Comparison of ENCODE assay signal across 12 mouse cellular contexts in the genomic region with DNA sequence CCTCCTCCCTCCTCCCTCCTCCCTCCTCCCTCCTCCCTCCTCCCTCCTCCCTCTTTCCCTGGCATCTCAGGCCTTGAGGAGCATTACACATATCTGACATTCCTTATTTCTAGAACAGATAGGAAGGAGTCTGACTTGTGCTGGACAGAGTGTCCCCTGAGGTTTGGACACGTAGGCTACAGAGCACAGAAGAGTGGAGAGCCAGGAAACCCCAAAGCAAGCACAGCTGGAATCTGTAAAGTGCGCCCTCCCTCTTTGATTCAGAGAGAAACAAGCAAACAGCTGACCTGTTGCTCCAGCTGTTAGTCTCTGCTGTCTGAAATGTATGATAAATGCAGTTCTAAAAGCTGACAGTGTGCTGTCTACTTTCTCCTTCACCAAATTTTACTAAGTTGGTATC. TPM values are rescaled to one million over a fixed set of nuclear protein-coding genes. Genes with fewer than 3 reads are reported as not detected.
DNase-seq lines count a peak whose midpoint lies in the region; ATAC-seq and TF ChIP-seq lines count a peak whose summit lies in the region.
"Had no signal": no experiment of that assay in that cellular context is flagged by ENCODE, and none has a peak within 500 bp of the region (broad histone marks: within the 10 kb centered on the region; RNA-seq: fewer than 3 reads in every experiment).

No protein-coding gene starts in this region.

- H3K27me3 ChIP-seq in heart, embryonic 11.5 days (ENCODE audit: control insufficient read depth, insufficient read depth, low read length) = no peaks in the 10 kb centered on the region
- H3K27me3 ChIP-seq in heart, embryonic 15.5 days = no peaks in the 10 kb centered on the region
- no peaks in the 10 kb centered on the region for H3K27me3 ChIP-seq in stomach, embryonic 14.5 days (ENCODE audit: control insufficient read depth, insufficient read depth, low read length)
- H3K27me3 ChIP-seq: limb, embryonic 13.5 days had no signal

- H3K4me1 ChIP-seq in heart, embryonic 11.5 days (ENCODE audit: control insufficient read depth, insufficient read depth, low read length) = no peaks in the 10 kb centered on the region
- H3K4me1 ChIP-seq in heart, embryonic 15.5 days (replicated peaks) = peaks cover 7% of the 10 kb centered on the region
- H3K4me1 ChIP-seq in stomach, embryonic 14.5 days (ENCODE audit: control insufficient read depth, insufficient read depth, low read length) = no peaks in the 10 kb centered on the region

- H3K9me3 ChIP-seq in heart, embryonic 11.5 days (replicated peaks; ENCODE audit: control insufficient read depth, low read length) = no peaks in the 10 kb centered on the region
- no peaks in the 10 kb centered on the region for H3K9me3 ChIP-seq in heart, embryonic 15.5 days (replicated peaks)
- H3K9me3 ChIP-seq in stomach, embryonic 14.5 days (ENCODE audit: control insufficient read depth, low read depth, low read length) = no peaks in the 10 kb centered on the region
- H3K9me3 ChIP-seq: limb, embryonic 13.5 days had no signal

- ATAC-seq in heart, embryonic 11.5 days (replicated peaks; ENCODE audit: insufficient number of reproducible peaks, low FRiP score, low TSS enrichment) = no peak
- ATAC-seq in heart, embryonic 15.5 days (replicated peaks; ENCODE audit: insufficient number of reproducible peaks, insufficient read depth, low FRiP score, low read depth) = no peak
- peak; percentile 46; the same call in 1 of the 2 replicates for ATAC-seq in stomach, embryonic 14.5 days (ENCODE audit: insufficient number of reproducible peaks, insufficient read depth, low FRiP score, low read depth)
- ATAC-seq: forebrain, postnatal 0 days; hindbrain, embryonic 16.5 days had no signal

- intact Hi-C loops in left cerebral cortex, adult 2 months (cut with DNase I) = no loop called here

- no peak overlapping the region for H3K4me2 ChIP-seq in heart, embryonic 11.5 days
- no peak overlapping the region for H3K4me2 ChIP-seq in heart, embryonic 15.5 days
- H3K4me2 ChIP-seq in stomach, embryonic 14.5 days (replicated peaks; ENCODE audit: low read depth, low read length) = no peak overlapping the region
- H3K4me2 ChIP-seq: limb, embryonic 13.5 days had no signal

- 21% methylated on average over 2 of the region's 2 CpGs for WGBS in heart, embryonic 11.5 days (ENCODE audit: insufficient replicate concordance)
- WGBS in heart, embryonic 15.5 days = 18% methylated on average over 2 of the region's 2 CpGs
- 21% methylated on average over 2 of the region's 2 CpGs for WGBS in stomach, embryonic 14.5 days

- no peak overlapping the region for H3K9ac ChIP-seq in heart, embryonic 11.5 days (ENCODE audit: low read depth, low read length)
- no peak overlapping the region for H3K9ac ChIP-seq in heart, embryonic 15.5 days
- no peak overlapping the region for H3K9ac ChIP-seq in stomach, embryonic 14.5 days (replicated peaks; ENCODE audit: low read depth, low read length)
- H3K9ac ChIP-seq: forebrain, postnatal 0 days; limb, embryonic 13.5 days had no signal

- no peak overlapping the region for H3K4me3 ChIP-seq in heart, embryonic 11.5 days (ENCODE audit: low read depth, low read length)
- H3K4me3 ChIP-seq in heart, embryonic 15.5 days = no peak overlapping the region
- no peak overlapping the region for H3K4me3 ChIP-seq in stomach, embryonic 14.5 days (ENCODE audit: low read depth, low read length)
- H3K4me3 ChIP-seq in left cerebral cortex, adult 2 months = no peak overlapping the region
- H3K4me3 ChIP-seq: limb, embryonic 13.5 days had no signal

- DNase-seq in heart, adult 11 months = peak; percentile 97
- peak; percentile 15 to 56 for DNase-seq in kidney, postnatal 25 days
- DNase-seq in cerebellum, adult 9-10 months = no peak
- no peak for DNase-seq in thymus, postnatal 25 days
- no peak for DNase-seq in left cerebral cortex, adult 2 months (ENCODE audit: extremely low spot score in 1 of 2, low spot score in 2 of 2)
- DNase-seq: cerebellum, adult 18-20 months; forebrain, postnatal 0 days had no signal

- no peak overlapping the region for H3K27ac ChIP-seq in heart, embryonic 11.5 days (ENCODE audit: low read depth, low read length)
- 0 out of 2 replicates have a peak overlapping the region, but pooled peaks have one; percentile 31 for H3K27ac ChIP-seq in heart, embryonic 15.5 days
- no peak overlapping the region for H3K27ac ChIP-seq in stomach, embryonic 14.5 days (ENCODE audit: low read length)
- no peak overlapping the region for H3K27ac ChIP-seq in left cerebral cortex, adult 2 months
- H3K27ac ChIP-seq: limb, embryonic 13.5 days had no signal

- no peak for TF ChIP-seq CTCF in left cerebral cortex, adult 2 months (IDR thresholded peaks at IDR 0.05)

- H3K36me3 ChIP-seq in heart, embryonic 11.5 days (ENCODE audit: control insufficient read depth, insufficient read depth, low read length) = no peaks in the 10 kb centered on the region
- no peaks in the 10 kb centered on the region for H3K36me3 ChIP-seq in heart, embryonic 15.5 days
- H3K36me3 ChIP-seq in stomach, embryonic 14.5 days (ENCODE audit: control insufficient read depth, insufficient read depth, low read length) = no peaks in the 10 kb centered on the region
- H3K36me3 ChIP-seq: limb, embryonic 13.5 days had no signal

RNA-seq across cellular contexts. Expression of a gene that starts 24.8 kb away (rescaled TPM):
- 20.5 and 21.7 TPM in 2 replicates for polyA plus RNA-seq in heart, embryonic 11.5 days (2014; fragmentation: Nextera tagmentation; extraction: Ambion mirVana)
- 18.7 and 22.5 TPM in 2 replicates for polyA plus RNA-seq in heart, embryonic 15.5 days (2015; fragmentation: Nextera tagmentation; extraction: Ambion mirVana)
- 92.6 and 99.7 TPM in 2 replicates for polyA plus RNA-seq in stomach, embryonic 14.5 days (2014; fragmentation: Nextera tagmentation; extraction: Ambion mirVana)
- total RNA-seq in left cerebral cortex, adult 2 months (2021) = 10 to 100 TPM; 14.5 to 17.5 TPM

Comparison
In these comparisons a context has a peak if more than half of its experiments do, and no peak if none do; other contexts are left out.
1. DNase-seq: peak in heart, adult 11 months (single experiment) and kidney, postnatal 25 days (2 of 2); none in cerebellum, adult 9-10 months (single experiment), thymus, postnatal 25 days (single experiment) and left cerebral cortex, adult 2 months (0 of 2).